Mouse (Mus musculus) kidney, embryonic 16.5 days (tissue): Measurements from ENCODE around the gene Pbx1. TPM values are rescaled to one million over a fixed set of nuclear protein-coding genes. Genes with fewer than 3 reads are reported as not detected.

Experiments used
- ATAC-seq: fragments of 200-750 bp; cut with Nextera tagmentation; 2 replicates; pipeline ENCODE4 v1.8.0; 2017; ENCODE audit warnings: moderate TSS enrichment; ENCODE audit not compliant: low FRiP score, low TSS enrichment
- H3K27ac ChIP-seq: fragments of 300-500 bp; sonication (generic); 2 replicates; pipeline ENCODE4 v1.5.1; 2014; ENCODE audit warnings: low read length
- H3K27me3 ChIP-seq: fragments of 300-500 bp; sonication (generic); 2 replicates; pipeline ENCODE4 v1.6.1; 2014; ENCODE audit warnings: low read length, control low read depth, mixed read lengths; ENCODE audit not compliant: insufficient read depth
- H3K36me3 ChIP-seq: fragments of 300-500 bp; sonication (generic); 2 replicates; pipeline ENCODE4 v1.6.1; 2014; ENCODE audit warnings: low read length, control low read depth, mixed read lengths; ENCODE audit not compliant: insufficient read depth
- H3K4me1 ChIP-seq: fragments of 300-500 bp; sonication (generic); 2 replicates; pipeline ENCODE4 v1.6.1; 2014; ENCODE audit warnings: low read length, control low read depth, mixed read lengths; ENCODE audit not compliant: insufficient read depth
- H3K4me2 ChIP-seq: fragments of 300-500 bp; sonication (generic); replicated peaks from 2 replicates; pipeline ENCODE4 v1.6.1; 2014; ENCODE audit warnings: low read depth, low read length
- H3K4me3 ChIP-seq: fragments of 300-500 bp; sonication (generic); 2 replicates; pipeline ENCODE4 v1.5.1; 2014; ENCODE audit warnings: mild to moderate bottlenecking, low read length
- H3K9ac ChIP-seq: fragments of 300-500 bp; sonication (generic); replicated peaks from 2 replicates; pipeline ENCODE4 v1.6.1; 2014; ENCODE audit warnings: low read length
- H3K9me3 ChIP-seq: fragments of 300-500 bp; sonication (generic); 2 replicates; pipeline ENCODE4 v1.6.1; 2016; ENCODE audit warnings: low read length, control low read depth
- WGBS: fragments of 180-500 bp; shearing (Covaris S2); extraction: QIAGEN DNeasy Blood & Tissue Kit; methylation state at CpG from one replicate; pipeline ENCODE4 v1.1.7; 2014; 5-methylcytosine and 5-hydroxymethylcytosine counted together
- polyA plus RNA-seq: library from polyadenylated mRNA; unstranded; fragments of >200 nt; fragmentation: Nextera tagmentation; extraction: Ambion mirVana; gene quantifications from 2 replicates; pipeline ENCODE4 v1.2.1, GENCODE M21; 2015

Gene Pbx1
- polyA plus RNA-seq, 1 experiment from 2014 or later, result 67.3 TPM

DNA sequence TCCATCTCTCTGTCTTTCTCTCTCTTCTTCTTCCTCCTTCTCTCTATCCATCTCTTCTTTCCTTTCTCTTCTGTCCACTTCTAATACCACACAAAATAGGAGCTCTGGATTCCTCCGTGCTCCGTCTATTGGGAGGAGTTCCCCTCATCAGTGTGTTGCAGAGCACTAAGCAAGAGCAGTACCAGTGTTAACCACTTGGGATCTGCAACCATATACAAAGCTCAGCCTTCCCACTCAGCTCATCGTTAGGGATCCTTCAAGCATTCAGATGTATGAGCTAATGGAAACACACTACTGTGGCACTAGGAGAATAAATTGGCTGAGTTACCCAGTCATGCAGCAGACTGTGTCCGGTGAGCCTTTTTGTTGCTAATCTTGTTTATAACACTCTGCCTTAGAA, 314.7 kb downstream of the Pbx1 start:
- H3K4me2 ChIP-seq, result no peak overlapping the region
- no peak overlapping the region for H3K27ac ChIP-seq
- H3K9me3 ChIP-seq, result no peaks in the 10 kb centered on the region
- 83% methylated on average over 4 of the region's 4 CpGs for WGBS
- no peaks in the 10 kb centered on the region for H3K4me1 ChIP-seq
- H3K9ac ChIP-seq, result no peak overlapping the region
- H3K27me3 ChIP-seq, result no peaks in the 10 kb centered on the region
- ATAC-seq, result no peak
- H3K36me3 ChIP-seq, result no peaks in the 10 kb centered on the region
- H3K4me3 ChIP-seq, result no peak overlapping the region

- Histone ChIP-seq H3K4me1 (no peaks in the 10 kb centered on the region), H3K4me3 (no peak overlapping the region), H3K27me3 (no peaks in the 10 kb centered on the region), H3K9me3 (no peaks in the 10 kb centered on the region), H3K27ac (no peak overlapping the region), H3K9ac (no peak overlapping the region), H3K4me2 (no peak overlapping the region), H3K36me3 (no peaks in the 10 kb centered on the region)
- no peak for ATAC-seq
- WGBS, result 90% methylated on average over 8 of the region's 8 CpGs
Observed at GRCm38 (mm10) chr1:168109797-168110196, 322.3 kb downstream of the Pbx1 start.

DNA sequence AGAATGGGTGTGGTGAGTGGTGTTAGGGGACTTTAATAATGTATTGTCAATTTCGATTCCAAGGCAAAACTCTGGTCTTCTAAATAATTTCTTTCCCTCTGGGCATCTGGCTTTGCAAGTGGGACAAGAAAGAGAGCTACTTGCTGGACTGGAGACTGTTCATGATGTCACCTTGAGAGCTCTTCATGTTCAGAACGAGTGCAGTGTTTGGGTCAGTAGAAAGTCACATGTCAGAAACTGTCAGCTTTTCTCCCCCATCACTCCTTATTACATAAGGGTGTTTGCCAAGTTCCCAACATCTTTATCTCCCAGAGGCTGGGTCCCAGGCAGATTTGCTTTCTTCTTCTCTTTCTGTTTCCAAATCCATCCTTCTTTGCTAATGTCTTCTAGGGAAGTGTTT, 328.2 kb downstream of the Pbx1 start:
- Histone ChIP-seq H3K9ac (no peak overlapping the region), H3K36me3 (no peaks in the 10 kb centered on the region), H3K9me3 (peaks cover 4% of the 10 kb centered on the region), H3K27ac (no peak overlapping the region), H3K4me3 (no peak overlapping the region), H3K4me2 (no peak overlapping the region), H3K4me1 (no peaks in the 10 kb centered on the region), H3K27me3 (no peaks in the 10 kb centered on the region)
- WGBS, result 64% methylated on average over 2 of the region's 2 CpGs
- no peak for ATAC-seq

DNA sequence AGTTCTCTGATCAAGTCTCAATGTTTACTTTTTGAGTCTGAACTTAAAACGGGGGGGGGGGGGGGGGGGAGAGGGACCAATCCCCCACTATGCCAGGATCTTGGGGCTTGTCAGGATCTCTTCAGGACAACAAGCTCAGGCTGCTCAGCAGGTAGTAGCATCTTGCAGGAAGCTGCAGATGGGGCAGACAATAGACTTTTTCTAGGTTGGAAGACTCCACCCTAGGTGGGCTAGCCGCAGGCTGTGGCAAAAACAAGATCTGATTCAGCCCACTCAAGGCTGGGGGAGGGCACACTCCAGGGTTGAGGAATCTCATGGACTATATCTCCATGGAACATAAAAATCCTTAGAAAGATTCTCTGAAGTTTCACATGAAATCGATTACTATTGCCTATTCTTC, 330.6 kb downstream of the Pbx1 start:
- H3K4me2 ChIP-seq, result no peak overlapping the region

GRCm38 (mm10) chr1:168098806-168099205, 333.3 kb downstream of the Pbx1 start:
- Histone ChIP-seq H3K4me2 (no peak overlapping the region), H3K9me3 (peaks cover 4% of the 10 kb centered on the region), H3K9ac (no peak overlapping the region), H3K36me3 (no peaks in the 10 kb centered on the region), H3K27ac (no peak overlapping the region), H3K4me3 (no peak overlapping the region), H3K27me3 (no peaks in the 10 kb centered on the region), H3K4me1 (no peaks in the 10 kb centered on the region)
- no peak for ATAC-seq
- 91% methylated on average over 2 of the region's 2 CpGs for WGBS

More for the DNA sequence above, 330.6 kb downstream of the Pbx1 start:
- Histone ChIP-seq H3K9ac (no peak overlapping the region), H3K27me3 (no peaks in the 10 kb centered on the region), H3K27ac (no peak overlapping the region), H3K9me3 (peaks cover 4% of the 10 kb centered on the region), H3K4me3 (no peak overlapping the region), H3K4me1 (no peaks in the 10 kb centered on the region), H3K36me3 (no peaks in the 10 kb centered on the region)
- 72% methylated on average over 3 of the region's 3 CpGs for WGBS
- no peak for ATAC-seq

- Histone ChIP-seq H3K4me3 (no peak overlapping the region), H3K36me3 (no peaks in the 10 kb centered on the region), H3K27ac (no peak overlapping the region), H3K9me3 (no peaks in the 10 kb centered on the region), H3K27me3 (no peaks in the 10 kb centered on the region), H3K4me2 (no peak overlapping the region), H3K4me1 (no peaks in the 10 kb centered on the region), H3K9ac (no peak overlapping the region)
- 42% methylated on average over 4 of the region's 4 CpGs for WGBS
- ATAC-seq, result no peak
Observed at GRCm38 (mm10) chr1:168094671-168095070, 337.4 kb downstream of the Pbx1 start.

GRCm38 (mm10) chr1:168093044-168093443, 339.0 kb downstream of the Pbx1 start:
- Histone ChIP-seq H3K9me3 (no peaks in the 10 kb centered on the region), H3K27ac (no peak overlapping the region), H3K36me3 (no peaks in the 10 kb centered on the region), H3K4me2 (no peak overlapping the region), H3K27me3 (no peaks in the 10 kb centered on the region), H3K4me3 (no peak overlapping the region), H3K4me1 (no peaks in the 10 kb centered on the region), H3K9ac (no peak overlapping the region)
- 80% methylated on average over 2 of the region's 2 CpGs for WGBS
- ATAC-seq, result no peak

- no peak overlapping the region for H3K9ac ChIP-seq
- 50% methylated on average over 4 of the region's 4 CpGs for WGBS
Observed at GRCm38 (mm10) chr1:168091627-168092026, 340.4 kb downstream of the Pbx1 start.

DNA sequence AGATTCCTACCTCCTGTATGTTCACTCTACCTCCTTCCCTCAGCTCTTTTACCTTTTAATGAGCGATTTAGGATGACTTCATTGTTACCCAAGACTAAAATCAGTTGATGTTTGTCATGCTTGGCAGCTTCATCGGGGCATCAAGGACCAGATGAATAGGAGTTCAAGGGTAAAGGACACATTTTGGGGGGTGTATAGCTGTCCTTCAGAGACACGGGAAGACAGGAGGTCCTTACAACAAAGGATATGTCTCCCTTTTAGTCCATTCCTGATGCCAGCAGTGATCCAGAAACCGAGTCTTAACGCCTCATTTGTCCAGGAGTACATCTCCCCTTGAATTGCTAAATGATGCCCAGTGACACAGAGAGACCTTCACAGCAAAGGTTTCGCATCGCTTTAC, 343.4 kb downstream of the Pbx1 start:
- Histone ChIP-seq H3K36me3 (no peaks in the 10 kb centered on the region), H3K4me3 (no peak overlapping the region), H3K9me3 (no peaks in the 10 kb centered on the region), H3K4me1 (no peaks in the 10 kb centered on the region), H3K4me2 (no peak overlapping the region), H3K27me3 (no peaks in the 10 kb centered on the region), H3K27ac (no peak overlapping the region), H3K9ac (no peak overlapping the region)
- ATAC-seq, result no peak
- 59% methylated on average over 7 of the region's 7 CpGs for WGBS

More at GRCm38 (mm10) chr1:168091627-168092026, 340.4 kb downstream of the Pbx1 start:
- no peak for ATAC-seq
- no peak overlapping the region for H3K4me2 ChIP-seq
- H3K4me3 ChIP-seq, result no peak overlapping the region
- no peaks in the 10 kb centered on the region for H3K36me3 ChIP-seq
- no peaks in the 10 kb centered on the region for H3K4me1 ChIP-seq
- H3K27me3 ChIP-seq, result no peaks in the 10 kb centered on the region
- H3K27ac ChIP-seq, result no peak overlapping the region
- no peaks in the 10 kb centered on the region for H3K9me3 ChIP-seq

DNA sequence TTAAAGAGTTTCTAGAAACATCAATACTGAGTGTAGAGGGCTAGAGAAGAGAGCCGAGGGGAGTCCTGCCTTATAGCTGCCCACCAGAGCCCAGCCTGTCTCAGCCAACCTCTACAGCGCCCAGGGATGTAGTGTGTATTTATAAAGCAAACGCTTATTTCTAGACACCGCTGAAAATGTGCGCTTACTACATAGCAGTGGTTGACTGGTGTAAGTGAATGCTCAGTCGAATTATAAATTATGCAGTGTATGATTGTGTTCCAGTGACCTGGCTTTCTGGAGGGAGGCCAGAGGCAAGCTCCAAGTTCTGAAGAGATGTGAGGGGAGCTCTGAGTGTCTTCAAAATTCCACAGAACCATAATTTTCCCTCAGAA, 352.7 kb downstream of the Pbx1 start:
- ATAC-seq, result no peak

More for the DNA sequence above, 352.7 kb downstream of the Pbx1 start:
- H3K9me3 ChIP-seq, result no peaks in the 10 kb centered on the region
- no peaks in the 10 kb centered on the region for H3K4me1 ChIP-seq
- H3K27me3 ChIP-seq, result no peaks in the 10 kb centered on the region
- no peak overlapping the region for H3K4me3 ChIP-seq
- no peak overlapping the region for H3K4me2 ChIP-seq
- H3K27ac ChIP-seq, result no peak overlapping the region
- H3K36me3 ChIP-seq, result no peaks in the 10 kb centered on the region
- H3K9ac ChIP-seq, result no peak overlapping the region
- 83% methylated on average over 6 of the region's 6 CpGs for WGBS
